Mouse (Mus musculus): Measurements from ENCODE around the gene Apoc1. TPM values are rescaled to one million over a fixed set of nuclear protein-coding genes. Genes with fewer than 3 reads are reported as not detected.

The Apoc1 gene
- polyA plus RNA-seq, 1 experiment from 2014 or later = 57.9 TPM

GRCm38 (mm10) chr7:19702859-19703555 lies 10.5 kb upstream of the Apoc1 start:
- Histone ChIP-seq H3K4me2 (no peak overlapping the region), H3K36me3 (peaks cover 50% of the 10 kb centered on the region), H3K4me1 (peaks cover 30% of the 10 kb centered on the region), H3K27ac (no peak overlapping the region), H3K4me3 (no peak overlapping the region), H3K27me3 (no peaks in the 10 kb centered on the region), H3K9me3 (no peaks in the 10 kb centered on the region), H3K9ac (no peak overlapping the region)
- WGBS = 89% methylated on average over 16 of the region's 16 CpGs
- ATAC-seq (ENCODE audit: insufficient number of reproducible peaks, low FRiP score, low TSS enrichment, low read depth) = no peak

- Histone ChIP-seq H3K27me3 (no peaks in the 10 kb centered on the region), H3K9ac (no peak overlapping the region), H3K9me3 (no peaks in the 10 kb centered on the region; the same call in 1 of the 2 replicates), H3K36me3 (peaks cover 42% of the 10 kb centered on the region), H3K27ac (peak overlapping the region; percentile 73), H3K4me1 (peaks cover 32% of the 10 kb centered on the region), H3K4me2 (no peak overlapping the region), H3K4me3 (no peak overlapping the region)
- 0 out of 2 replicates have a peak, but pooled peaks have one; percentile 31 for ATAC-seq (ENCODE audit: insufficient number of reproducible peaks, low FRiP score, low TSS enrichment, low read depth)
- 35% methylated on average over 22 of the region's 22 CpGs for WGBS
These were observed 8.8 kb upstream of the Apoc1 start for GRCm38 (mm10) chr7:19701069-19701761.

- WGBS = 60% methylated on average over 12 of the region's 12 CpGs
- Histone ChIP-seq H3K27ac (peak overlapping the region; percentile 58), H3K27me3 (no peaks in the 10 kb centered on the region), H3K9me3 (no peaks in the 10 kb centered on the region; the same call in 1 of the 2 replicates), H3K4me1 (peaks cover 32% of the 10 kb centered on the region), H3K9ac (no peak overlapping the region), H3K4me2 (no peak overlapping the region), H3K4me3 (no peak overlapping the region), H3K36me3 (peaks cover 42% of the 10 kb centered on the region)
- no peak for ATAC-seq (ENCODE audit: insufficient number of reproducible peaks, low FRiP score, low TSS enrichment, low read depth)
These were observed 8.0 kb upstream of the Apoc1 start for GRCm38 (mm10) chr7:19700299-19701068.

GRCm38 (mm10) chr7:19699827-19700148 lies 7.3 kb upstream of the Apoc1 start:
- H3K9me3 ChIP-seq = no peaks in the 10 kb centered on the region; the same call in 1 of the 2 replicates
- H3K4me2 ChIP-seq = no peak overlapping the region
- WGBS = 78% methylated on average over 4 of the region's 4 CpGs
- H3K4me1 ChIP-seq = peaks cover 32% of the 10 kb centered on the region
- H3K9ac ChIP-seq = no peak overlapping the region
- no peak for ATAC-seq (ENCODE audit: insufficient number of reproducible peaks, low FRiP score, low TSS enrichment, low read depth)
- H3K4me3 ChIP-seq = no peak overlapping the region
- peaks cover 40% of the 10 kb centered on the region for H3K36me3 ChIP-seq
- H3K27me3 ChIP-seq = no peaks in the 10 kb centered on the region
- H3K27ac ChIP-seq = peak overlapping the region; percentile 47

GRCm38 (mm10) chr7:19698907-19699826 lies 6.7 kb upstream of the Apoc1 start, which contains the start of gene Apoe:
Gene Apoe (minus strand): TSS chr7:19699188.
- WGBS = 2% methylated on average over 20 of the region's 20 CpGs
- Histone ChIP-seq H3K9me3 (no peaks in the 10 kb centered on the region; the same call in 1 of the 2 replicates), H3K36me3 (peaks cover 35% of the 10 kb centered on the region), H3K4me3 (peak within 1 kb of the TSS; percentile 31), H3K4me2 (peak within 1 kb of the TSS; percentile 58), H3K4me1 (peaks cover 32% of the 10 kb centered on the region), H3K27me3 (no peaks in the 10 kb centered on the region), H3K9ac (peak within 1 kb of the TSS; percentile 23; the same call in 1 of the 2 replicates), H3K27ac (peak within 1 kb of the TSS; percentile 47)
- 0 out of 2 replicates have a peak, but pooled peaks have one; percentile 41 for ATAC-seq (ENCODE audit: insufficient number of reproducible peaks, low FRiP score, low TSS enrichment, low read depth)

- Histone ChIP-seq H3K9me3 (no peaks in the 10 kb centered on the region; the same call in 1 of the 2 replicates), H3K27ac (peak overlapping the region; percentile 47), H3K9ac (peak overlapping the region; percentile 23; the same call in 1 of the 2 replicates), H3K36me3 (peaks cover 26% of the 10 kb centered on the region), H3K4me3 (peak overlapping the region; percentile 31), H3K27me3 (no peaks in the 10 kb centered on the region), H3K4me2 (peak overlapping the region; percentile 58), H3K4me1 (peaks cover 37% of the 10 kb centered on the region)
- ATAC-seq (ENCODE audit: insufficient number of reproducible peaks, low FRiP score, low TSS enrichment, low read depth) = no peak
- WGBS = 3% methylated on average over 27 of the region's 28 CpGs
These were observed 5.8 kb upstream of the Apoc1 start for GRCm38 (mm10) chr7:19697949-19698906.

- Histone ChIP-seq H3K4me1 (peaks cover 45% of the 10 kb centered on the region), H3K9ac (no peak overlapping the region), H3K27me3 (no peaks in the 10 kb centered on the region), H3K36me3 (peaks cover 11% of the 10 kb centered on the region), H3K4me2 (no peak overlapping the region), H3K9me3 (no peaks in the 10 kb centered on the region; the same call in 1 of the 2 replicates), H3K4me3 (no peak overlapping the region), H3K27ac (no peak overlapping the region)
- ATAC-seq (ENCODE audit: insufficient number of reproducible peaks, low FRiP score, low TSS enrichment, low read depth) = no peak
- 92% methylated on average over 34 of the region's 34 CpGs for WGBS
These were observed 3.9 kb upstream of the Apoc1 start for GRCm38 (mm10) chr7:19696336-19696873.

GRCm38 (mm10) chr7:19695881-19696280 lies 3.4 kb upstream of the Apoc1 start:
- no peak overlapping the region for H3K27ac ChIP-seq
- no peak for ATAC-seq (ENCODE audit: insufficient number of reproducible peaks, low FRiP score, low TSS enrichment, low read depth)
- 87% methylated on average over 6 of the region's 6 CpGs for WGBS
- H3K4me2 ChIP-seq = no peak overlapping the region
- H3K9ac ChIP-seq = no peak overlapping the region
- peaks cover 40% of the 10 kb centered on the region for H3K4me1 ChIP-seq
- H3K36me3 ChIP-seq = peaks cover 9% of the 10 kb centered on the region
- no peaks in the 10 kb centered on the region; the same call in 1 of the 2 replicates for H3K9me3 ChIP-seq
- H3K27me3 ChIP-seq = no peaks in the 10 kb centered on the region
- H3K4me3 ChIP-seq = no peak overlapping the region

GRCm38 (mm10) chr7:19695213-19695594 lies 2.7 kb upstream of the Apoc1 start:
- peaks cover 34% of the 10 kb centered on the region for H3K4me1 ChIP-seq
- no peak overlapping the region for H3K9ac ChIP-seq
- H3K4me3 ChIP-seq = no peak overlapping the region
- no peak for ATAC-seq (ENCODE audit: insufficient number of reproducible peaks, low FRiP score, low TSS enrichment, low read depth)
- H3K36me3 ChIP-seq = peaks cover 9% of the 10 kb centered on the region
- H3K9me3 ChIP-seq = no peaks in the 10 kb centered on the region; the same call in 1 of the 2 replicates
- WGBS = 51% methylated on average over 8 of the region's 8 CpGs
- H3K27me3 ChIP-seq = no peaks in the 10 kb centered on the region
- no peak overlapping the region for H3K27ac ChIP-seq
- no peak overlapping the region for H3K4me2 ChIP-seq

Measured in limb, embryonic 15.5 days (tissue).